Mouse (Mus musculus) heart, embryonic 11.5 days (tissue): Measurements from ENCODE around the gene Vstm2b. TPM values are rescaled to one million over a fixed set of nuclear protein-coding genes. Genes with fewer than 3 reads are reported as not detected.
A peak's percentile ranks its signal among the peaks of the same experiment; 100 is the strongest.

ENCODE experiments used
- ATAC-seq: fragments of 200-750 bp; cut with Nextera tagmentation; replicated peaks from 2 replicates; pipeline ENCODE4 v1.8.0; 2017; ENCODE audit warnings: moderate library complexity; ENCODE audit not compliant: insufficient number of reproducible peaks, low FRiP score, low TSS enrichment
- H3K27ac ChIP-seq: fragments of 300-500 bp; sonication (generic); 2 replicates; pipeline ENCODE4 v1.5.1; 2014; ENCODE audit warnings: mild to moderate bottlenecking, low read depth, low read length
- H3K27me3 ChIP-seq: fragments of 300-500 bp; sonication (generic); 2 replicates; pipeline ENCODE4 v1.6.1; 2014; ENCODE audit warnings: mild to moderate bottlenecking, low read length, mixed read lengths; ENCODE audit not compliant: control insufficient read depth, insufficient read depth
- H3K36me3 ChIP-seq: fragments of 300-500 bp; sonication (generic); 2 replicates; pipeline ENCODE4 v1.6.1; 2014; ENCODE audit warnings: mild to moderate bottlenecking, low read length, moderate library complexity, mixed read lengths; ENCODE audit not compliant: control insufficient read depth, insufficient read depth
- H3K4me1 ChIP-seq: fragments of 300-500 bp; sonication (generic); 2 replicates; pipeline ENCODE4 v1.6.1; 2014; ENCODE audit warnings: low read length; ENCODE audit not compliant: control insufficient read depth, insufficient read depth
- H3K4me2 ChIP-seq: fragments of 300-500 bp; sonication (generic); 2 replicates; pipeline ENCODE4 v1.6.1; 2014; ENCODE audit warnings: mild to moderate bottlenecking, moderate library complexity
- H3K4me3 ChIP-seq: fragments of 300-500 bp; sonication (generic); 2 replicates; pipeline ENCODE4 v1.5.1; 2014; ENCODE audit warnings: low read depth, low read length
- H3K9ac ChIP-seq: fragments of 300-500 bp; sonication (generic); 2 replicates; pipeline ENCODE4 v1.6.1; 2014; ENCODE audit warnings: mild to moderate bottlenecking, low read depth, low read length, moderate library complexity
- H3K9me3 ChIP-seq: fragments of 300-500 bp; sonication (generic); replicated peaks from 2 replicates; pipeline ENCODE4 v1.6.1; 2016; ENCODE audit warnings: low read length; ENCODE audit not compliant: control insufficient read depth
- WGBS: fragments of 180-500 bp; shearing (Covaris S2); extraction: QIAGEN DNeasy Blood & Tissue Kit; methylation state at CpG from one replicate; pipeline ENCODE4 v1.1.7; 2014; ENCODE audit not compliant: insufficient replicate concordance; 5-methylcytosine and 5-hydroxymethylcytosine counted together
- polyA plus RNA-seq: library from polyadenylated mRNA; unstranded; fragments of >200 nt; fragmentation: Nextera tagmentation; extraction: Ambion mirVana; gene quantifications from 2 replicates; pipeline ENCODE4 v1.2.1, GENCODE M21; 2014

Gene Vstm2b
- polyA plus RNA-seq, 1 experiment from 2014 or later, result 0.94 TPM

DNA sequence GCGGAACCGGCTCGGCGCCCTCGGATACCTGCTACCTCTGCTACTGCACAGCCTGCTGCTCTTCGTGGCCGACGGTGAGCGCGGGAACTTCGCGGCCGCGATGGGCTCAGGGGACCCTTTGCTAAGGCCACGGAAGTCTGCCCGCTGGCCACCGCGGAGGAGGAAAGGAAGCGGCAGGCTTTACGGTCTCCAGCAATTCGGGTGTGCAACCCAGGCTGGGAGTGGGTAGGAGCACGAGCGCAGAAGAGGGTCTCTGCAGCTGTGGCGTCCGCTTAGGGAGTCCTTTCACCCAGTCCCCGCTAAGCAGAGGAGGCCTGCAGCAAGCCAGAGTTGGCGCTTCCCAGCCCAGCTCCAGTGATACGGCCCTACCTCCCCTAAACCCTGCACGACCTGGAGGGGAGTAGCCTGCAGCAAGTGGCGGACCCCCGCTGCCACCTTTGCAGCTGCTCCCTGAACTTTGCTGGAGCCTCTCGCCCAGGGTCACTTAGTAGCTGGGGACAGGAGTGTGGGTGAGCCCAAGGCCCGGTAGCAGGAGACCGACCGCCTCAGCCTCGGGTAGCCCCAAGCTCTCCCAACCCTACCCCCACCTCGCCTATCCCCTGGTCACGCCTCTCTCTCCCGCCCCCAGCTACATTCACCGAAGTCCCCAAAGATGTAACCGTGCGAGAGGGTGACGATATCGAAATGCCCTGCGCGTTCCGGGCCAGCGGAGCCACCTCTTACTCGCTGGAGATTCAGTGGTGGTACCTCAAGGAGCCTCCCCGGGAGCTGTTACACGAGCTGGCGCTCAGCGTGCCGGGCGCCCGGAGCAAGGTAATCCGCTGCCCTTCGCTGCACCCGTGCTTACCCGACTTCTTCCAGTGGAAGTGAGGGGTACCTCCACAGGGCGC is 1.5 kb downstream of the Vstm2b start:
- under 1% methylated on average over 61 of the region's 61 CpGs for WGBS
- H3K9ac ChIP-seq, result peak overlapping the region; percentile 49; the same call in 1 of the 2 replicates
- no peak overlapping the region for H3K27ac ChIP-seq
- H3K4me1 ChIP-seq, result peaks cover 5% of the 10 kb centered on the region; the same call in 1 of the 2 replicates
- no peaks in the 10 kb centered on the region for H3K36me3 ChIP-seq
- H3K27me3 ChIP-seq, result peaks cover 80% of the 10 kb centered on the region
- peak overlapping the region; percentile 58 for H3K4me3 ChIP-seq
- H3K9me3 ChIP-seq, result no peaks in the 10 kb centered on the region
- no peak for ATAC-seq
- peak overlapping the region; percentile 98 for H3K4me2 ChIP-seq

DNA sequence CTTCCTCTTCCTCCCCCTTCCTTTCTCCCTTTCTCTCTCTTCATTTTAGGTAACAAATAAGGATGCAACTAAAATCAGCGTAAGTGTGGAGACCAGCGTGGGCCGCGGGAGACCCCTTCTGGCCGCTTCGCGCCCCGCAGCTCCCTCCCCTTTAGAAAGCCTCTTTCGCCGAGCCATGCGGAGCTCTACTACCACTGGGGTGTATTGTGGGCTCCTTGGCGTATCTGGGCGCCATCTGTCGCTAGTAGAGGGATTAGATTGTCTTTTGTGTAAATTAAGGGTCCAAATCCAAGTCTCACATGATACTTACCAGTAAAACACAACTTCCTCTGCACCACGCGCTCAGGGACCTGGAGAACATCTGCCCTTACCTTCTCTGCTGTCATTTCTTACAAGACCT is 3.1 kb downstream of the Vstm2b start:
- H3K4me2 ChIP-seq, result peak overlapping the region; percentile 9; the same call in 1 of the 2 replicates
- WGBS, result under 1% methylated on average over 16 of the region's 16 CpGs
- ATAC-seq, result no peak

DNA sequence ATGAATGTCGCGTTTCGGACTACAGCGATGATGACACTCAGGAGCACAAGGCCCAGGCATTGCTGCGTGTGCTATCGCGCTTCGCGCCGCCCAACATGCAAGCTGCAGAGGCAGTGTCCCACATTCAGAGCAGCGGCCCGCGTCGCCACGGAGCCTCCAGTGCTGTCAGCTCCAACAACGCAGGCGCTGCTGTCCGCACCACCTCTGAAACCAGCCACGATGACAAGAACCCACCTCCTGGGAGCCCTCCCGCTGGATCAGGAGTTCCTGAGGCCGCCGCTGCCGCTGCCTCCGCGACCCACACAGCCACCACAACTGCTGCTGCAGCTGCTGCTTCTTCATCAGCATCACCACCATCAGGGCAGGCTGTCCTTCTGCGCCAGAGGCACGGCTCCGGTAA is 4.4 kb downstream of the Vstm2b start:
- H3K9ac ChIP-seq, result no peak overlapping the region
- H3K27ac ChIP-seq, result no peak overlapping the region
- WGBS, result 11% methylated on average over 28 of the region's 28 CpGs
- H3K4me3 ChIP-seq, result peak overlapping the region; percentile 12
- peak overlapping the region; percentile 48 for H3K4me2 ChIP-seq
- no peaks in the 10 kb centered on the region for H3K9me3 ChIP-seq
- H3K36me3 ChIP-seq, result no peaks in the 10 kb centered on the region
- ATAC-seq, result no peak
- H3K27me3 ChIP-seq, result peaks cover 64% of the 10 kb centered on the region
- peaks cover 5% of the 10 kb centered on the region; the same call in 1 of the 2 replicates for H3K4me1 ChIP-seq

More for the DNA sequence above, 3.1 kb downstream of the Vstm2b start:
- no peak overlapping the region for H3K9ac ChIP-seq
- no peaks in the 10 kb centered on the region for H3K36me3 ChIP-seq
- H3K27ac ChIP-seq, result no peak overlapping the region
- peaks cover 5% of the 10 kb centered on the region; the same call in 1 of the 2 replicates for H3K4me1 ChIP-seq
- no peak overlapping the region for H3K4me3 ChIP-seq
- no peaks in the 10 kb centered on the region for H3K9me3 ChIP-seq
- H3K27me3 ChIP-seq, result peaks cover 76% of the 10 kb centered on the region

DNA sequence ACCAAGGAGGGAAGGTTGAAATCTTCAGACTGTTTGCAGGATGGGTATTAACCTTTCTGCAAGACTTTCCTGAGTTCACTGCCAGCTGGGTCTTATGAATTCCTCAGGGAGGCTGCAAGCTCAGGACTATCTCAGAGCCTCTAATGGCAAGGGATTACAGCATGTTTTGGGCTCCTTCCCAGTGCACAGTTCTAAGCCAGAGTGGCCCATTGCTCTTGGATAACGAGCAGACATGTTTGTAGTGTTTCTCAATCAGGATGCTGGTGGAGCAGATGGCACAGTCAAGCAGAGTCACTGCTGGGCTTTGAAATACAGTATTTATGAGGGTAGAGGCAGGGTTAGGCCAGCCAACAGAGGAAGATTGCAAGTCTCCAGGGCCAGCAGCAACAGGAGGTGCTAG is 8.4 kb downstream of the Vstm2b start:
- Histone ChIP-seq H3K4me1 (no peaks in the 10 kb centered on the region), H3K27ac (no peak overlapping the region), H3K9ac (no peak overlapping the region), H3K27me3 (peaks cover 24% of the 10 kb centered on the region), H3K4me3 (no peak overlapping the region), H3K36me3 (no peaks in the 10 kb centered on the region), H3K9me3 (no peaks in the 10 kb centered on the region), H3K4me2 (no peak overlapping the region)
- WGBS, result 70% methylated on average over 1 of the region's 1 CpGs
- no peak for ATAC-seq

DNA sequence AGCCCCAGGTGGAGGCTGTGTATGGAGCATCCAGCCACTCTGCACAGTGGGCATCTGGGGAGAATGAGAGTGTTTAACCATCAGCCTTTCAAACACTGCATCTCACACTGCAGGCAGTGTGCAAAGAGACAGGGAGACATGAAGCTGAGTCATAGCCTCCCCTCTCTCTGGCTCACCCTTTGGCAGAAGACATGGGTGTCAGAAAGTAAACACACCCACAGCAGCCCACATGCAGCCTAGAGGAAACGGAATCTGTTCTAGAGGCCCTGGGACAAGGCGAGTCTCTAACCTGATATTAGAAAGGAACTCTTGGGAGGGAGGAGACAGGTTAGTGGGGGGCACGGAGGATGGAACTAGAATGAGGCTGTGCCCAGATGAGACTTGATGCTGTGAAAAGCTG is 18.6 kb downstream of the Vstm2b start:
- H3K36me3 ChIP-seq, result no peaks in the 10 kb centered on the region
- no peaks in the 10 kb centered on the region for H3K27me3 ChIP-seq
- no peak overlapping the region for H3K27ac ChIP-seq
- no peak for ATAC-seq
- no peaks in the 10 kb centered on the region for H3K9me3 ChIP-seq
- WGBS, result 77% methylated on average over 3 of the region's 3 CpGs
- no peak overlapping the region for H3K9ac ChIP-seq
- H3K4me1 ChIP-seq, result no peaks in the 10 kb centered on the region
- H3K4me3 ChIP-seq, result no peak overlapping the region
- H3K4me2 ChIP-seq, result no peak overlapping the region

DNA sequence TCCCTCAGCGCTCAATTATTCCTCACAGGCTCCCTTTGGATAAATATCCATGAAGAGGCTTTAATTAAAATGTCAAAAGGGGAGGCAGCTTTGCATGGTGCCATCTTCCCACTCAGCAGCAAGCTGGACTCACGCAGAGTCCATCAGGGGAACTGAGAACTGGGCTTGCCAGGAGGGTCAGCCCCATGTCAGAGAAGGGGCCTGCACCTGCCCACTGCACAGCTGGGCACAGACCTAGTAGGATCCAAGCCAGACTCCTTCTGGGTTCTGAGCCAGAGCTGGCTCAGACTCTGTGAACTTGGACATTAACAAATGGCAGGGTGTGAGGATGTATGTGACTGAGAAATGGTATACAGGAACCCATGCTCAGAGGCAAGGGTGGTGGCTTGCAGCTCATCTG is 22.0 kb downstream of the Vstm2b start:
- Histone ChIP-seq H3K4me3 (no peak overlapping the region), H3K9ac (no peak overlapping the region), H3K9me3 (no peaks in the 10 kb centered on the region), H3K27ac (no peak overlapping the region), H3K4me2 (no peak overlapping the region), H3K4me1 (no peaks in the 10 kb centered on the region), H3K27me3 (no peaks in the 10 kb centered on the region), H3K36me3 (no peaks in the 10 kb centered on the region)
- WGBS, result 74% methylated on average over 2 of the region's 2 CpGs
- ATAC-seq, result no peak

DNA sequence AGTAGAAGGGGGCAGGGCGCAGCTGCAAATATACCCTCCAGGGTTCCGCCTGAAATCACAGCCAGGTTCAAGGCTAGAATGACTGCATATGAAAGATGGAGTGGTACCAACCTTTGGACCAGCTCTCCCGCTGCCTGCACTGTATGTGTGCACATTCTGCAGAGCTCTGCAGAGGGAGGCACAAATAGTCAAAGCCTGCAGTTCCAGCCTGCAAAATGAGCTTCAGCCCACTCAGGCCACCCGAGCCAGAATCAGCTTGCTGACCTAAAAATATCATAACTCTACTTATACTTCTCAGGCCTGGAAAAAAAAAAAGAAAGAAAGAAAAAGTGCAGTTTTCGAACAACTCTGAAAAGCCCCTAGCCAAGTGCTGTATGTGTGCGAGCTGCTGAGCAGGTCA is 23.2 kb downstream of the Vstm2b start:
- Histone ChIP-seq H3K36me3 (no peaks in the 10 kb centered on the region), H3K9me3 (no peaks in the 10 kb centered on the region), H3K4me2 (no peak overlapping the region), H3K4me1 (no peaks in the 10 kb centered on the region), H3K27ac (no peak overlapping the region), H3K4me3 (no peak overlapping the region), H3K27me3 (no peaks in the 10 kb centered on the region), H3K9ac (no peak overlapping the region)
- 75% methylated on average over 6 of the region's 6 CpGs for WGBS
- ATAC-seq, result no peak

DNA sequence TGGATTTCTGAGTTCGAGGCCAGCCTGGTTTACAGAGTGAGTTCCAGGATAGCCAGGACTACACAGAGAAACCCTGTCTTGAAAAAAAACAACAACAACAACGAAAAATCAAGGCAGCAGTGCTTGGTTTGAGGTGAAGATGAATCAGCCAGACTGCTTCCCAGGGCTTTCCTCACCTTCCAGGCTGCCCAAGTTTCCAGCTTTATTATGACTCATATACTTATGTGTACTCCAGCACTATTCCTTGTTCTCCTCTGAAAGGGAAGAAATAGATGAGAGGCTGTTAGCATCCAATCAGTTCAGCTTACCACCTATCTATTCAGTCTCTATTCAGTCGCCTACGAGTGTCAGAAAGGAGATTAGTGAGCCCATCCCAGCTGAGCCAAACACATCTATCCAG is 24.7 kb downstream of the Vstm2b start:
- no peak for ATAC-seq
- no peaks in the 10 kb centered on the region for H3K9me3 ChIP-seq
- H3K27ac ChIP-seq, result no peak overlapping the region
- no peak overlapping the region for H3K4me3 ChIP-seq
- H3K27me3 ChIP-seq, result no peaks in the 10 kb centered on the region
- no peak overlapping the region for H3K4me2 ChIP-seq
- no peaks in the 10 kb centered on the region for H3K4me1 ChIP-seq
- WGBS, result 69% methylated on average over 4 of the region's 4 CpGs
- no peaks in the 10 kb centered on the region for H3K36me3 ChIP-seq
- H3K9ac ChIP-seq, result no peak overlapping the region

DNA sequence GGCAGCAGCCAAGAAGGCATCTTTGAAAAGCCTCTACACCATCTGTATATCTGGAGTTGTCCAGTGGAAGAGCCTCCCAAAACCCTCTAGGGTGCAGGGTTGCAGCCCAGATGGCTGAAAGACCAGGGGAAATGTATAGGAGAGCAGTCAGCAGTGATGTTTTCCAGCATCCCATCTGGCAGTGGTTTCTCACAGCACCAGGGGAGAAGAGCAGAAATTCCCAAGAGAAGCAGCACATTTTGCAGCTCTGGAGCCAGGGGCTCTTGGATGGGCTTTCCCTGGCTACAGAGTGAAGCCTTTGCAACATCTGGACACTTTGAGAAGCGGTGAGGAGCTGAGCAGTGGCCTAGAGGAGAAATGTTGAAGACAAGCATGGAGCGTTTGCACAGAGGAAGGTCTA is 30.3 kb downstream of the Vstm2b start:
- no peak overlapping the region for H3K4me3 ChIP-seq
- H3K9ac ChIP-seq, result no peak overlapping the region
- H3K27me3 ChIP-seq, result no peaks in the 10 kb centered on the region
- 84% methylated on average over 2 of the region's 2 CpGs for WGBS
- H3K4me2 ChIP-seq, result no peak overlapping the region
- no peak overlapping the region for H3K27ac ChIP-seq
- H3K4me1 ChIP-seq, result no peaks in the 10 kb centered on the region
- H3K36me3 ChIP-seq, result no peaks in the 10 kb centered on the region
- no peaks in the 10 kb centered on the region for H3K9me3 ChIP-seq
- no peak for ATAC-seq
